Comparison of ENCODE assay signal across 21 mouse cellular contexts in genomic region chr15:101170413-101170980, GRCm38 (mm10). TPM values are rescaled to one million over a fixed set of nuclear protein-coding genes. Genes with fewer than 3 reads are reported as not detected.
"Had no signal": no experiment of that assay in that cellular context is flagged by ENCODE, and none has a peak within 500 bp of the region (broad histone marks: within the 10 kb centered on the region; RNA-seq: fewer than 3 reads in every experiment).

No protein-coding gene starts in this region.

- DNase-seq: kidney, adult 11 months; kidney, adult 9 months; kidney, postnatal 36 days; left cerebral cortex, postnatal 4 days; lung, adult 18-20 months; midbrain, embryonic 14.5 days; retina, postnatal 1 day; thymus, adult 2 months; thymus, postnatal 25 days had no signal

- H3K27ac ChIP-seq: kidney, postnatal 0 days; layer of hippocampus, adult 2 months; midbrain, embryonic 10.5 days; neural tube, embryonic 13.5 days had no signal

- H3K9ac ChIP-seq: neural tube, embryonic 13.5 days had no signal

- H3K9me3 ChIP-seq: midbrain, embryonic 10.5 days; neural tube, embryonic 13.5 days had no signal

- H3K4me3 ChIP-seq: layer of hippocampus, adult 2 months; midbrain, embryonic 10.5 days; myocyte; neural tube, embryonic 13.5 days had no signal

- H3K36me3 ChIP-seq: midbrain, embryonic 10.5 days; neural tube, embryonic 13.5 days had no signal

- H3K4me2 ChIP-seq: neural tube, embryonic 13.5 days had no signal

RNA-seq across cellular contexts. Expression of gene Ankrd33, which starts 54.9 kb away (rescaled TPM):
- total RNA-seq: layer of hippocampus, adult 2 months; layer of hippocampus, postnatal 10 days; left cerebral cortex, postnatal 4 days; liver, adult 2 months had no signal
- polyA plus RNA-seq: intestine, embryonic 14.5 days; kidney, postnatal 0 days; liver, adult 2 months; lung, embryonic 16.5 days; midbrain, embryonic 10.5 days; midbrain, embryonic 14.5 days; myocyte; neural tube, embryonic 13.5 days; spleen, adult 2 months; testis, adult 2 months; thymus, adult 2 months; urinary bladder, adult 2 months had no signal
